In genomic region chr7:28290638-28291590, GRCm38 (mm10) we compare ENCODE assay signal across 8 mouse cellular contexts. TPM values are rescaled to one million over a fixed set of nuclear protein-coding genes. Genes with fewer than 3 reads are reported as not detected.
DNase-seq lines count a peak whose midpoint lies in the region; ATAC-seq and TF ChIP-seq lines count a peak whose summit lies in the region.

TSS of gene Selenov (minus strand) at chr7:28291186.

- peak within 1 kb of the TSS; percentile 19 for H3K4me3 ChIP-seq in hindbrain, embryonic 14.5 days (replicated peaks; ENCODE audit: low read length)
- H3K4me3 ChIP-seq in midbrain, embryonic 10.5 days = peak within 1 kb of the TSS; percentile 48
- H3K4me3 ChIP-seq in stomach, postnatal 0 days (ENCODE audit: low read depth, low read length) = peak within 1 kb of the TSS; percentile 30

- no peaks in the 10 kb centered on the region for H3K9me3 ChIP-seq in hindbrain, embryonic 14.5 days (ENCODE audit: control insufficient read depth, low read length)
- no peaks in the 10 kb centered on the region for H3K9me3 ChIP-seq in midbrain, embryonic 10.5 days (replicated peaks)
- no peaks in the 10 kb centered on the region for H3K9me3 ChIP-seq in stomach, postnatal 0 days (ENCODE audit: control insufficient read depth, low read length)

- peak; percentile 45 for TF ChIP-seq CTCF in stomach, postnatal 0 days (IDR thresholded peaks at IDR 0.05; ENCODE audit: low read depth)

- peak within 1 kb of the TSS; percentile 46 for H3K4me2 ChIP-seq in hindbrain, embryonic 14.5 days (replicated peaks)
- peak within 1 kb of the TSS; percentile 58 for H3K4me2 ChIP-seq in stomach, postnatal 0 days (replicated peaks; ENCODE audit: low read depth)

- H3K27ac ChIP-seq in hindbrain, embryonic 14.5 days = no peak within 1 kb of the TSS
- peak within 1 kb of the TSS; percentile 75 for H3K27ac ChIP-seq in midbrain, embryonic 10.5 days (replicated peaks)
- no peak within 1 kb of the TSS for H3K27ac ChIP-seq in stomach, postnatal 0 days (replicated peaks)

- H3K36me3 ChIP-seq in hindbrain, embryonic 14.5 days (replicated peaks; ENCODE audit: control insufficient read depth, insufficient read depth) = no peaks in the 10 kb centered on the region
- H3K36me3 ChIP-seq in midbrain, embryonic 10.5 days = peaks cover 15% of the 10 kb centered on the region; the same call in 1 of the 2 replicates
- H3K36me3 ChIP-seq in stomach, postnatal 0 days (ENCODE audit: control insufficient read depth, insufficient read depth, low read length) = no peaks in the 10 kb centered on the region

- ATAC-seq in frontal cortex, adult (ENCODE audit: low TSS enrichment) = peak; percentile 79
- ATAC-seq in hindbrain, embryonic 14.5 days (ENCODE audit: low FRiP score) = no peak
- ATAC-seq in stomach, postnatal 0 days (ENCODE audit: low FRiP score, low TSS enrichment) = peak; percentile 53

- peak within 1 kb of the TSS; percentile 42; the same call in 1 of the 2 replicates for H3K9ac ChIP-seq in hindbrain, embryonic 14.5 days
- peak within 1 kb of the TSS; percentile 50 for H3K9ac ChIP-seq in stomach, postnatal 0 days (ENCODE audit: low read length)

- H3K4me1 ChIP-seq in hindbrain, embryonic 14.5 days (replicated peaks; ENCODE audit: control insufficient read depth, insufficient read depth, low read length) = peaks cover 9% of the 10 kb centered on the region; the same call in 1 of the 2 replicates
- peaks cover 45% of the 10 kb centered on the region for H3K4me1 ChIP-seq in midbrain, embryonic 10.5 days
- H3K4me1 ChIP-seq in stomach, postnatal 0 days (replicated peaks; ENCODE audit: control insufficient read depth, insufficient read depth) = peaks cover 3% of the 10 kb centered on the region; the same call in 1 of the 2 replicates

- 2% methylated on average over 50 of the region's 52 CpGs for WGBS in hindbrain, embryonic 14.5 days
- 1% methylated on average over 52 of the region's 52 CpGs for WGBS in midbrain, embryonic 10.5 days
- WGBS in stomach, postnatal 0 days = 2% methylated on average over 47 of the region's 52 CpGs

- TF ChIP-seq EP300 in stomach, postnatal 0 days (optimal IDR thresholded peaks at IDR 0.05) = no peak

- H3K27me3 ChIP-seq in hindbrain, embryonic 14.5 days (ENCODE audit: control insufficient read depth, insufficient read depth, low read length) = peaks cover 38% of the 10 kb centered on the region; the same call in 1 of the 2 replicates
- H3K27me3 ChIP-seq in midbrain, embryonic 10.5 days (ENCODE audit: low read depth, poor library complexity, severe bottlenecking) = peaks cover 81% of the 10 kb centered on the region
- peaks cover 2% of the 10 kb centered on the region; the same call in 1 of the 2 replicates for H3K27me3 ChIP-seq in stomach, postnatal 0 days (ENCODE audit: control insufficient read depth, insufficient read depth, low read length)

- no peak for DNase-seq in frontal cortex, postnatal 25 days (ENCODE audit: low spot score in 2 of 2)
- peak; percentile 39 for DNase-seq in ovary, postnatal 36 days (ENCODE audit: low spot score)
- DNase-seq in ovary, postnatal 10 days (ENCODE audit: low spot score) = no peak
- DNase-seq in hindbrain, embryonic 14.5 days (ENCODE audit: low spot score) = peak; percentile 58
- DNase-seq in midbrain, embryonic 10.5 days (ENCODE audit: low spot score) = peak; percentile 59
- DNase-seq in stomach, postnatal 0 days (ENCODE audit: low spot score) = peak; percentile 51
- no peak for DNase-seq in MN1 (ENCODE audit: low spot score)

RNA-seq across cellular contexts. Expression of gene Selenov, which starts in this region (rescaled TPM):
- 0.74 and 0.91 TPM in 2 replicates for polyA plus RNA-seq in hindbrain, embryonic 14.5 days (2014; fragmentation: Nextera tagmentation; extraction: Ambion mirVana)
- polyA plus RNA-seq in midbrain, embryonic 10.5 days (2016; fragmentation: Nextera tagmentation; extraction: Ambion mirVana) = 0.46 and 1.4 TPM in 2 replicates
- polyA plus RNA-seq in stomach, postnatal 0 days (2015; fragmentation: Nextera tagmentation; extraction: Ambion mirVana) = 0.22 and 0.33 TPM in 2 replicates

Comparison
In these comparisons a context has a peak if more than half of its experiments do, and no peak if none do; other contexts are left out.
1. DNase-seq: peak in ovary, postnatal 36 days (single experiment) and midbrain, embryonic 10.5 days (single experiment); none in frontal cortex, postnatal 25 days (0 of 2), ovary, postnatal 10 days (single experiment) and MN1 (single experiment).
2. Peak in DNase-seq, H3K4me3 ChIP-seq, H3K9ac ChIP-seq and H3K4me2 ChIP-seq in hindbrain, embryonic 14.5 days; RNA of the gene not detected or under 1 TPM.
3. Peak in DNase-seq, ATAC-seq, H3K4me3 ChIP-seq, H3K9ac ChIP-seq and H3K4me2 ChIP-seq in stomach, postnatal 0 days; RNA of the gene not detected or under 1 TPM.
4. Peak in every context shown above with its lines, with median percentiles within 50 percentile points of each other: H3K4me3 ChIP-seq.